Mouse (Mus musculus) cerebellum, adult 2 months (tissue): ENCODE results near the gene Iars.

Source experiments
- CTCF ChIP-seq: fragments of 200-500 bp; IDR thresholded peaks from 2 replicates; pipeline ENCODE4 v1.5.1; 2011; ENCODE audit warnings: low read depth, mild to moderate bottlenecking, control low read depth, low read length, moderate library complexity, borderline replicate concordance; ENCODE audit not compliant: insufficient read depth
- POLR2A ChIP-seq: fragments of 200-500 bp; IDR thresholded peaks from 2 replicates; pipeline ENCODE4 v1.6.1; 2011; ENCODE audit warnings: low read length, control low read depth, borderline replicate concordance; ENCODE audit not compliant: insufficient read depth

GRCm38 (mm10) chr13:49682233-49682846 lies 440 bp downstream of the Iars start:
- TF ChIP-seq CTCF (no peak), POLR2A (no peak)
